Mouse (Mus musculus): ENCODE results near the gene Irak3.

DNA sequence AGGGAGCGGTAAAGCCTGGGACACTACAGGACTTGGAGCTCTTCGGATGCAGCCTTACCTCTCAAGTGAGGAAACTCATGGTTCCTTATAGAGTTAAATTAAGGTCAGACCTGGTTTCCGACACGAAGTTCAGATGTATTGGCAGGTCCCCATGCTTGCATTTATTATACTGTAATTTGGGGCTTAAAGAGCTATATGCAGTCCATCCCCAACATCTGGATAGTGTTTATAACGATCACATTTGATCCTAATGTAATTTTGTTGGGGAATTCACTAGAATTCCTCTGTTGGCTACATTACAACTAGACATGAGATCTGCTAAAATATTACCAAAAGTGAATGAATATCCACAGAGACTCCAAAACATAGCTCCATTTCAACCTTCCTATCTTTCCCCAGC, 43.8 kb upstream of the Irak3 start:
- TF ChIP-seq CTCF (IDR thresholded peaks at IDR 0.05; ENCODE audit: low read depth): no peak
- no peak for TF ChIP-seq EP300 (IDR thresholded peaks at IDR 0.05; ENCODE audit: low read depth)
